Mouse (Mus musculus): ENCODE data around the gene Olfr1217. TPM values are rescaled to one million over a fixed set of nuclear protein-coding genes. Genes with fewer than 3 reads are reported as not detected.
"Not testable (repeated sequence)": the region's sequence is repeated elsewhere in the genome, so short reads cannot be mapped to it uniquely, and the experiment has no call there.

The Olfr1217 gene
- not detected in 3 replicates for total RNA-seq (2017)

DNA sequence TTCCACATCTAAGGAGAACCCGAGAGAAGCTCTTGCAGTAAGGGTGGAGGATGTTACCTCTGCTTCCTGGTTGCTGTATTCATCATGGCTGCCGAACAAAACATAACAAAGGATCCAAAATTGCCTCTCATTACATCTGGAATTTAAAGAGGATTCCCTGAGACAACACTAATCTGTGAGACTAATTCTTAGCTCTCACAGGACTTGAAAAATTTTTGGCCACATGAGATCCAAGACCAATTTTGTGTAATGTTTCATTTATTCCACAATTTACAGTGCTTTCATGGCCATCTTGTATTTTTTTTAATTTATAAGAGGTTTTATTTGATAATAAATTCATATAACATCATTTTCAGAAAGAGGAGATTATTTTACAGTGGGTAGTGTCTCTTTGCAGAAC lies at the start of gene Olfr1217:
Gene Olfr1217 (minus strand): TSS at position 101 of the 400 bp plus-strand sequence.
- no peak for ATAC-seq (replicated peaks; ENCODE audit: insufficient number of reproducible peaks, low FRiP score, low TSS enrichment, poor library complexity, severe bottlenecking)

DNA sequence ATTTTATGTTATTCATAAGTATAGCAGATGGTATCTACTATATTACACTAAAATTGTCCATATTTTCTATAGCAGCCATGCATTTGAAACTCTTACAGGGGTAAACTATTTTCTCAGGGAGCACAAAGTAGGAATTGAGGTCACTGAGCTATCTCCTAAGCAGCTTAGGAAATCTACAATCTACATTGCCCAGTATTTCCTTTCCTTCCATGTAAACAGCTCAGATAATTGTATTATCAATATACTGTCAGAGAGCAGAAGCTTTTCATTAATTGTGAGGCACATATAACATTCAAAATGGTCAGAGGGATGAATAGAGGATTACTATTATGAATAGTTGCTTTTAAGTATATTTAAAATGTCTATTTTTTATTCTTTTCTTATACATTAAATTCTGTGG lies 49.6 kb upstream of the Olfr1217 start:
- ATAC-seq (replicated peaks; ENCODE audit: insufficient number of reproducible peaks, low FRiP score, low TSS enrichment, poor library complexity, severe bottlenecking): no peak

DNA sequence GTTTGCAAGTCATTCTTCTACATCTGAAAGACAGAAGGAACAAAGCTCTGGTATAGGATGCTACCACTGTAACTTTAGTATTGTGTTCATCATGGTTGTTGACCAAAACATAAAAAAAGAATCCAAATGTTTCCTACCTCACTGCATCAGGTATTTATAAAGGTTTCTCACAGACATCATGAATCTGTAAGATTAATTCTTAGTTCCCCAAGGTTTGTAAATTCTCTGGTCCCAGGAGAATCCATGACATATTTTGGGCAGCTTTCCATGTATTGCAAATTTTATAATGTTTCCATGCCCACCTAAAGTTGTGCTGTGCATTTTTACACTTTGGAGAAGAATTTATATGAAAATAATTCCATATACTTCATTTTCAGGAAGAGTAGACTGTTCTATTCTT lies 29.2 kb upstream of the Olfr1217 start, which contains the start of gene Olfr1218:
Gene Olfr1218 (minus strand): TSS at position 101 of the 400 bp plus-strand sequence.
- no peak for ATAC-seq (replicated peaks; ENCODE audit: insufficient number of reproducible peaks, low FRiP score, low TSS enrichment, poor library complexity, severe bottlenecking)

DNA sequence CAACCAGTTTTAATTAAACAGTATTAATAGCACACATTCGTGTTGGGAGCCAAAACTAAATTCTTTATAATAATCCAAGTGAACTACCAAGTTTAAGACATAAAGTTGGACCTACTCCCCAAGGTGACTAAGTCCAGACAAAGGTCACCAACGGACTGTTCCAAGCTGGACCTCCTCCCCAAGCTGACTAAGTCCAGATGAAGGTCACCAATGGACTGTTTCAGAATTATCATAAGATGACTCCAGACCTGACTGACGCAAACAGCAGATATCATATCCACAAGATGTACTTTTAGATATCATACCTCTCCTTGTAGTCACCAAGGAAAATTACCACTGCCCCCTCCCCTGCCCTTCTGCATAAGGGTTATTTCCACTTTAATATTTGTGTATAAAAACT lies 10.4 kb downstream of the Olfr1217 start:
- not testable (repeated sequence) for ATAC-seq (replicated peaks; ENCODE audit: insufficient number of reproducible peaks, low FRiP score, low TSS enrichment, poor library complexity, severe bottlenecking)

DNA sequence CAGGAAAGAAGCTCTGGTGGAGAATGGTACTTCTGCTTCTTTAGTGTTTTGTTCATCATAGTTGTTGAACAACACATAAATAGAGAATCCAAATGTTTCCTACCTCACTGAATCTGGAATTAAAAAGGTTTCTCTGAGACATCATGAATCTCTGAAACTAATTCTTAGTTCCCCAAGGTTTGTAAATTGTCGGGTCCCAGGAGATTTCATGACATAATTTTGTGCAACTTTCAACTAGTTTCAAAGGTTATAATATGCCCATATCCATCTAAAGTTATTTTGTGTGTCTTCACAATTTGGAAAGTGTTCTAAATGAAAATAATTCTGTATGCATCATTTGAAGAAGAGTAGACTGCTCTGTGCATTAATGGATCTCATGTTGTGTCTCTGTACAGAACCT lies 13.6 kb downstream of the Olfr1217 start, which contains the start of gene Olfr1216:
Gene Olfr1216 (minus strand): TSS at position 101 of the 400 bp plus-strand sequence.
- no peak for ATAC-seq (replicated peaks; ENCODE audit: insufficient number of reproducible peaks, low FRiP score, low TSS enrichment, poor library complexity, severe bottlenecking)

DNA sequence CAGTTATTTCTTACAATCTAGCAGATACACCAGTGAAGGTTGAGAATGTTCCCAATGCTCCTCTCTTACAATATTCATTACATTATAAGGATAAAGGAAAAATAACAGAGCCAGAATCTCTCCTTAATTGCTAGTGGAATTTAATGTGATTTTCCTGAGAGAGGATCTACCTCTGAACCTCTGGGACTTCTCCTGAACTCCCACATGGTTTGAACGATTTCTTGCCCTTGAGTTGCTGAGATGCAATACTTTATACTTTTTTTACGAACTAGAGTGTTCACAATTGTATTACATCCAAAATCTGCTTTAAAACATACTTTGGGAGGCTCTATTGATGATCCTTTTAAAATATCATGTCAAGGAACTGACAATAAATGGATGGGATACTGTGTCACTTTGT lies 25.0 kb downstream of the Olfr1217 start, which contains the start of gene Olfr1215:
Gene Olfr1215 (minus strand): TSS at position 101 of the 400 bp plus-strand sequence.
- no peak for ATAC-seq (replicated peaks; ENCODE audit: insufficient number of reproducible peaks, low FRiP score, low TSS enrichment, poor library complexity, severe bottlenecking)

DNA sequence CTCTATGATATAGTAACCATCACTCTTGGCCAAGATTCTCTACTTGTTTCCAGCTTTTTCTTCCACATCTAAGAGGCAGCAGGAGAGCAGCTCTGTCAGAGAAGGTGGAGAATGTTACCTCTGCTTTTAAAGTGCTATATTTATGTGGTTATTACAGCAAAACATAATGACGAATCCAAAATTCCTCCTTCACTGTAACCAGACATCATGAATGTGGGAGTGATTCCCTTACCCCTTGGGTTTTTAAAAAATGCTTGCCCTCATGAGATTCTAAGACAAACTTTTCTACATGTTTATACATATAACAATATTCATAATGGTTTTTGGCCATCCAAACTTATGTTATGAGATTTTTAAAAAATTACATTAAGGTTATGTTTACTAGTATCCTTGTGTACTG lies 39.3 kb downstream of the Olfr1217 start, which contains the start of gene Olfr1214:
Gene Olfr1214 (minus strand): TSS at position 101 of the 400 bp plus-strand sequence.
- no peak for ATAC-seq (replicated peaks; ENCODE audit: insufficient number of reproducible peaks, low FRiP score, low TSS enrichment, poor library complexity, severe bottlenecking)

DNA sequence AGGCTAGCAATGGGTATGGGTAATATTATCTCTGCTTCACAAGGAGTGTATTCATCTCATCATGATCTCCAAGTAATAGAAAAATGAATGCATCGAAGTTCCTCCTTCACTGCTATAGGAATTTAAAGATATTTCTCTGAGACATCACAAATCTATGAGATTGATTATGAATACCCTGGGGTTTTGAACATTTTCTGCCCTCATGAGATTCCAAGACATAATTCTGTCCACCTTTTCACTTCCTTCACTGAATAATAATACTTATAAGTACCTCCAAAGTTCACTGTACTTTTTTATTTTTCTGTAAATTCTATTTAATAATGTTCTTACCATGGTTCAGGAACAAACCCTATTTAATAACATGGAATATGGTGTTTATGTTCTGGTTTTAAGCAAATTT lies 51.7 kb downstream of the Olfr1217 start, which contains the start of gene Gm13762:
Gene Gm13762 (minus strand): TSS at position 101 of the 400 bp plus-strand sequence.
- no peak for ATAC-seq (replicated peaks; ENCODE audit: insufficient number of reproducible peaks, low FRiP score, low TSS enrichment, poor library complexity, severe bottlenecking)

Other genes with a start within 250 kb of the Olfr1217 start
- gene Olfr1201, start 239.0 kb downstream of the Olfr1217 start, total RNA-seq (2017): not detected in 3 replicates
- not detected in 3 replicates for gene Olfr1202, start 217.6 kb downstream of the Olfr1217 start, total RNA-seq (2017)
- not detected in 3 replicates for gene Olfr1205, start 202.3 kb downstream of the Olfr1217 start, total RNA-seq (2017)
- not detected in 3 replicates for gene Olfr1204, start 182.8 kb downstream of the Olfr1217 start, total RNA-seq (2017)
- not detected in 3 replicates for gene Olfr1206, start 168.8 kb downstream of the Olfr1217 start, total RNA-seq (2017)
- not detected in 3 replicates for gene Olfr1208, start 129.8 kb downstream of the Olfr1217 start, total RNA-seq (2017)
- gene Olfr1209, start 116.9 kb downstream of the Olfr1217 start, total RNA-seq (2017): not detected in 3 replicates
- 0.75 TPM in 1 of 3 replicates, not detected in the others for gene Olfr1211, start 94.0 kb downstream of the Olfr1217 start, total RNA-seq (2017)
- not detected in 3 replicates for gene Olfr1212, start 78.1 kb downstream of the Olfr1217 start, total RNA-seq (2017)
- not detected in 3 replicates for gene Gm13762, start 51.8 kb downstream of the Olfr1217 start, total RNA-seq (2017)
- gene Olfr1214, start 39.4 kb downstream of the Olfr1217 start, total RNA-seq (2017): not detected in 3 replicates
- gene Olfr1215, start 25.1 kb downstream of the Olfr1217 start, total RNA-seq (2017): not detected in 3 replicates
- not detected in 3 replicates for gene Olfr1216, start 13.7 kb downstream of the Olfr1217 start, total RNA-seq (2017)
- gene Olfr1218, start 29.1 kb upstream of the Olfr1217 start, total RNA-seq (2017): not detected in 3 replicates
- gene Olfr1219, start 51.4 kb upstream of the Olfr1217 start, total RNA-seq (2017): not detected in 3 replicates
- gene Olfr1220, start 74.8 kb upstream of the Olfr1217 start, total RNA-seq (2017): not detected in 3 replicates
- not detected in 3 replicates for gene Olfr1221, start 85.2 kb upstream of the Olfr1217 start, total RNA-seq (2017)
- gene Olfr1222, start 101.0 kb upstream of the Olfr1217 start, total RNA-seq (2017): 0.96 TPM in 1 of 3 replicates, not detected in the others
- not detected in 3 replicates for gene Olfr1223, start 119.5 kb upstream of the Olfr1217 start, total RNA-seq (2017)
- gene Olfr1224-ps1, start 132.0 kb upstream of the Olfr1217 start, total RNA-seq (2017): not detected in 3 replicates
- not detected in 3 replicates for gene Olfr1225, start 142.6 kb upstream of the Olfr1217 start, total RNA-seq (2017)
- not detected in 3 replicates for gene Olfr1226, start 168.0 kb upstream of the Olfr1217 start, total RNA-seq (2017)
- gene Olfr1228, start 222.0 kb upstream of the Olfr1217 start, total RNA-seq (2017): 1.0 TPM in 1 of 3 replicates, not detected in the others